Mouse (Mus musculus) neural tube, embryonic 10.5 days (tissue): ENCODE data around the gene Ercc5.

ENCODE experiments used
- DNase-seq: peaks from one replicate; pipeline ENCODE4 v3.0.0-alpha.2; 2017; ENCODE audit warnings: low spot score; ENCODE audit errors: extremely low spot score

Ercc5 gene

DNA sequence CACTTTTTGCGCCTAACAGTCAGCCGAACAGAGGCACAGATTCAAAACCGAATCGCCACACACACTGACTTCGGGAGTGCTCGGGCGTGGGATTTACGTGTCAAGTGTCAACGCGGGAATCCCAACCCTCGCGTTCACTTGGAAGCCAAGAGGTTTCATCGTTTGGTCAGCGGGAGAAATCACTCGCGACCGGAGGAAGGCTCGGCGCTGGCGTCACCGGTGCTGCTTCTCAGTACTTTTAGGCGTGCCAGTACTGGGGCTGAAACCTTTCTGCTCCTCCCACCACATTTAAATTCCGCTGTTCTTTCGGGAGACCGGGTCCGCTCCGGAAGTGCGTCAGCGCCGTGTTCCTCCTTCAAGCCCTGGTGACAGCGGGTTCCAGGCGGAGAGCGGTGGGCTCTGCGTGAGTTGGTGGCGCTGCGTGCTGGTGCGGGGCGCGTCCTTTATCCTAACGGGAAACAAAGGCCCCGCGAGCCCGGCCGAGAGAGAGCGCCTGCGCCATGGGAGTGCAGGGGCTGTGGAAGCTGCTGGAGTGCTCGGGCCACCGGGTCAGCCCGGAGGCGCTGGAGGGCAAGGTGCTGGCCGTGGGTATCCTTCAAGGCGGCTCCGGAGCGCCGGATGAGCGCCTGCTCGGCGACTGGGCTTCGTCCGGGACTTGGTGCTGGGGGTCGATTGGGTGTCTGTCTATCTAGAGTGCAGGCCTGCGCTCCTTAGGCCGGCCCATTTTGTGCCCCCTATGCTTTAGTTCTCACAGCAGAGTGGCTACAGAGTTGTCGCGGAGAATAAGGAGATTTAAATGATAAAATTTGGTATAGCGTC lies at the start of gene Ercc5:
TSS of gene Ercc5 (plus strand) at position 182 of the 819 bp plus-strand sequence.
- peak; percentile 92 for DNase-seq

DNA sequence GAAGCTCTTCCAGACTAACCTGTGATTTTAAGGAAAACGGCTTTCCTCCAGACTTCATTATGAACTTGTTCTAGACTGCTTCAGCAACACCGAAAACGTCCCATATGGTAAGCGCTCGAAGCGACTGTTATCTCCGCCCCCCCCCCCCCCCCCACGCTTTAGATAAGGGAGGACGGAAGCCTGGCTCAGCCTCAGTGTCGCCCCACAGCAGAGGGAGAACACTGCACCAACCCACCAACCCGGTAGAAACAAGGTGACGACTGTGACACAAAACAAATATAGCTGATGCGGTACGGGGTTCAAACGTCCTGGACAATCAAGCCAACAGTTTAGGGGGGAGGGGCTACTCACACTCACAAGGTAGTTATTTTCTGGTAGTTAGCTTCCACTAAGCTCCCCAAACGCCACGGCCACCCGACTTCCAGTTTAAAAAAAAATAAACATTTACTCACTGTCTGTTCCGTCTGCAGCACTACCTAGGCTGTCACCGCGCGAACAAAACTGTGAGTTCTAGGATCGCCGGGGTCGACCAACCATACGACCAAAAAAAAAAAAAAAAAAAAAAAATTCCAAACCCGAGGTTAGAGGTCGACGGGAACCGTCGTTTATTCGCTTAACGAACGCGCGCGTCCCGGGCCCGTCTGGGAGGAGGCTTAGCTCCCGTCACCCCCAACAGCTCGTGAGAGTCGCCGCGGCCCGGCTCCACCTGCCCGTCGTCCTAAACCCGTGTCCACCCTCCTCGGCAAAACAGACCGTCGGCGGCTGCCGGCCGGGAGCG lies 45.9 kb upstream of the Ercc5 start:
- DNase-seq, result peak; percentile 56

DNA sequence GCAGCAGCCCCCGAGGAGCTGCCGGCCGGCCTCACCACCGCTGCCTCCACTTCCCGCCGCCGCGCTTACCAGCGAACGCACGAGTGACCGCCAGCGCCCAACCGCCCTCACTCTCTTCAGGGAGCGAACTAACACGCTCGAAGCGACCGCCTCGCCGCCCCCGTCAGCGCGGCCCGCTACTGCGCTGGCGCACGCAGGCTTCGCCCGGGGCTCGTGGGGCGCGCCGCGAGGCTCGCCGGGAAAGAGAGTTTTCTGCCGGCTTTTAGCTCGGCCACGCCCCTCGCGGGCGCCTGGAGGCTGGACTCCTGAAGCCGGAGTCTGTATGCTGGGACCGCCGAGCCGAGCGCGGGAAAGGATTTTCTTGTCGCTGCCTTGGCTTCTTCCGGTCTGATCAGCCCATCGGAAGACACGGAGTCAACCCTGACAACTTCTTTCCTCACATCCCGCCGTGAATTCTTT lies 45.3 kb upstream of the Ercc5 start, which contains the start of gene Tex30:
TSS of gene Tex30 (minus strand) at position 183 of the 459 bp plus-strand sequence.
- peak; percentile 94 for DNase-seq

- DNase-seq, result peak; percentile 30
Observed at GRCm38 (mm10) chr1:44102939-44103338, 44.6 kb upstream of the Ercc5 start.

- no peak for DNase-seq
Observed at GRCm38 (mm10) chr1:44117571-44117970, 30.0 kb upstream of the Ercc5 start.

DNA sequence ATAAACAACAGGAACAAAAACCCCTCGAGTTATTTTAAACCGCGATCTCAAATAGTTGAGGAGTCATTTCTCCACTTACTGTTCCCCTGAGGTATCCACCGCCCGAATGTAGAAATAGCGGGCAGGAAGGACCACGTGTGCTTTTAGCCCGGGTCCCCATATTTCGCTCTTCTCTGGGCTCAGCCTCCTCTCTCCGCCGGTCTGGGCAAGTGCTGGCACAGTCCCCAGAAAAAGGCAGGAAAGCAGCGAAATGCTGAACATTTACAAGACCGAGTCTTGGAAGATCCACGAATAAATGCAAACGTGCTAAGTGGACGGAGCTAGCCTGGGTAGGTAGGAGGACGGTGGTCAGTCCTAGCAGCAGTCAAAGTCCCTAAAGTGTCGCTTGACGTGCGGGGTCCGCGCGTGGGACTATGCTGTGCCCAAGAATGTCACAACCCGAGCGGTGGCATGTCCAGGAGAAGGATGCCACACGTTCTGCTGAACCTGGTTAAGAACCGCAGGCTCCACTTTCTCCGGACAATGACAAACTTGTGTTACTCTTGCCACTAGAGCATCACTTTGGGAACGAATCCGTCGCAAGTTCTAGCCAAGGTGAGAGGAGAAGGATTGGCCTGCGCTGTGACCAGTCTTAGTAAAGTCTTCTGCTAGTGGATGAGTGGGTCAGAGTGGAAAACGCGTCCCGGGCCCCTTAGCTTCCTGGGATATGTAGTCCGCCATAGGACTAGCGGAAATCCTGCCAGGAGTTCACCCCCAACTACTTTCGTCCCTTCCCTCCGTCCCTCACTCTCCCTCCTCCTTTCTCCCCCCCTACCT lies 29.1 kb upstream of the Ercc5 start, which contains the start of the genes Kdelc1 and Bivm:
TSS of gene Kdelc1 (minus strand) at position 570 of the 816 bp plus-strand sequence.
TSS of gene Bivm (plus strand) at position 719 of the 816 bp plus-strand sequence.
- DNase-seq, result peak; percentile 84

GRCm38 (mm10) chr1:44119201-44120073 lies 28.1 kb upstream of the Ercc5 start:
- peak; percentile 86 for DNase-seq

- no peak for DNase-seq
Observed at GRCm38 (mm10) chr1:44120074-44120406, 27.5 kb upstream of the Ercc5 start.

DNA sequence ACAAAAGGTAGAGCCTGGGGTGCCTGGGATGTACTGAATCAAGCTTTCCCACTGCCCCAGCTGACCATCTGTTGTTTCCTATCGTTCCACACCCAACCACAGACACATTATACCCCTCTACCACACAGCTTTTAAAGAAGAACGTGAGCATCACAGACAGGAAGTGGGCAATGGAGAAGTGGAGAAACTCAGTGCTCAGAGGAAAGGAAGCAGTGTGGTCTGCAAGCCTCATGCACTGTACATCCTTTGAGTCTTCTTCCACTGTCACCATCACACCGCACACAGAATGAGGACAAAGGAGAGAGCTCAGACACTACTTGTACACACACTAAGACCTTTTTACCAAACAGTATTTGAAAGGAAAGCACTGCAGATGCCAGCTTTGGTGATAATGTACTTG lies 25.3 kb upstream of the Ercc5 start:
- no peak for DNase-seq

DNA sequence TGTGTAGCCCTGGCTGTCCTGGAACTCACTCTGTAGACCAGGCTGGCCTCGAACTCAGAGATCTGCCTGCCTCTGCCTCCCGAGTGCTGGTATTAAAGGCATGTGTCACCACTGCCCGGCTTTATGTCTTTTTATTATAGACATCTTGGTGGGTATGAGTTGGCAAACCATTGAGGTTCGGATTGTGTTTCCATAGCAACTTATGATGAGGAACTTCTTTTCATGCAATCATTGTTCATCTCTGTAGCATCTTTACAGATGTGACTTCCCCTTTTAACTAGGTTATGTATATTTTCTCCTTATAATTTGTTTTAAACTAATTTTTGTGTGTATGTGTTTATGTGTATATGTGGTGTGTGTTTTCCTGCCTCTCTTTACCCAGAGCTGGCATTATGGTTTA lies 22.0 kb upstream of the Ercc5 start:
- no peak for DNase-seq

GRCm38 (mm10) chr1:44129929-44130581 lies 17.5 kb upstream of the Ercc5 start:
- DNase-seq, result no peak

DNA sequence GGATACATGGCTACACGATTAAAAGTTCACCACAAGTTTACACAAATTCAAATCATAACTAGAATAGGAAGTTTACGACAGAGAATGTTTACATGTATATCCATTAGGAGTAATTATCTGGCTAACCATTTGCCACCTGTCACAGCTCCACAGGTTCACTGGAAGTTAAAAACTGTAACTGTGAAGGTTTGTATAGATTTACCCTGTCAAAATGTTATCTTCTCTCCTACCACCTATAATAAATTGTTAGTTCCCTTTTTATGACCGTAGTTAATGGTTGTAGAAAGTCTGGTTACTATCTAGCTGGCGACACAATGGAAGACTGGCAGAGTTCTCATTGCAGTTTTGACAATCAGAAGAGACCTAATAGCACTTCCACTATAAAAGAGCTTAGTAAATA lies 7.3 kb upstream of the Ercc5 start:
- DNase-seq, result no peak

DNA sequence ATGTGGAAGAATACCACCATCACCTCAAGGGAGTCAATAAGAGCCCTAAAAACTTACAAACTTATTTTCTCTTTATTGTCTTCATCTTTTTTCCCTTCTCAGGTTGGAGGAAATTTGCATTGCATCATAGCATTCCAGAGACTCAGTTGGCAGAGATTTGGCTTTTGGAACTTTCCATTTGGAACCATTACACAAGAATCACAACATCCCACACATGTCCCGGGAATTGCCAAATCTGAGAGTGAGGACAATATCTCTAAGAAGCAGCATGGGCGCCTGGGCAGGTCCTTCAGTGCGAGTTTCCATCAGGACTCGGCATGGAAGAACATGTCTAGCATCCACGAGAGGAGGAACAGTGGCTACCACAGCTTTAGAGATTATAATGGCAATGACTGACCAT lies 4.8 kb upstream of the Ercc5 start:
- DNase-seq, result no peak

GRCm38 (mm10) chr1:44148706-44149105 lies 1.2 kb downstream of the Ercc5 start:
- DNase-seq, result no peak

DNA sequence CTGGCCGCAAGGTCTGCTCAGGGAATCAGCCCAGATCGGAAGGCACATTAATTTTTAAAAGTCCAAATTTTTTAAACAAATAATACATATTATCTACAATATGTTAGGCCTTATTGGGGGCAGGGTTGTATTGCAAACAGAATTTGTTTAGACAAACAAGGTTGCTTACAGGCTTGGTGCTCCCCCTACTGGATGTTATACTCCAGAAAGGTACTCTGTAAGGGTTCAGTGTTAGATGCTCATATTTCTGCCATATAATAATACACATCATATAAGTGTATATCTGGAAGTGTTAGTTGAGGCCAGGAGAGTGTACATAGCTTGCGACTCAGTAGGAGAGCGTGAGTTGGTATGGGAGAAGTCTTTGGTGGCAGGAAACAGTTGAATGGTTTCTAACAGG lies 7.7 kb downstream of the Ercc5 start:
- DNase-seq, result no peak

DNA sequence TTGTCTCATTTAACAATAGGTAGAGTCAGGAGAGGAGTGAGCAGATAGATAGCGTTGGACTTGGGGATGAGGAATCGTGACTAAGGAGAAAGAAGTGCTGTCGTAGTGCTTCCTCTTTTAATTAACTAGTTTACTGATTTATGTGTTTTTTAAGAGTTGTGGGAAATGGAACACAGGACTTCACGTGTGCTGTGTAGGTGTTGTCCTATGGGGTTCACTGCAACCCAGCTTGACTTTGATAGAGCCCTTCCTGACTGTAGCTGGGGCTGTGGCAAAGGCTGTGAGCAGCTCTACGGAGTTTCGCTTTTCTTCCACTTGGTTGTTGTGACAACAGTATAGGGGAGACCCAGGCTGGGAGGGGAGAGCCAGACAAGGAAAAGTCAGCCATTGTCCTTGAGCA lies 10.8 kb downstream of the Ercc5 start:
- no peak for DNase-seq

DNA sequence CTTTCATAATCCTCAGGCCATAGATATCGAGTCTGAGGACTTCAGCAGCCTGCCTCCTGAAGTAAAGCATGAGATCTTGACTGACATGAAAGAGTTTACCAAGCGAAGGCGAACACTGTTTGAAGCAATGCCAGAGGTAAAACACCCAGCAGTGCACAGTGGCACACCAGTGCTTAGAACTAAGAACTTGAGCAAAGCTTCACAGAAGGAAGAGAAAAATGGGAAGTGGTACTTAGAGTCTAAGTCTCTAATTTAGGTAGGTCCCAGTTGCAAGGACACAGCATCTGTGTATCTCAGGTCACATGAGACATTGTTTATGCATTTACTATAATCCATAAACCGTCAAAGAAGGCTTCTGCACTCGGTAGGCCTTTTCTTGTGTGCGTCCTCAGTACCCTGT lies 14.3 kb downstream of the Ercc5 start:
- no peak for DNase-seq

GRCm38 (mm10) chr1:44162389-44162788 lies 14.8 kb downstream of the Ercc5 start:
- no peak for DNase-seq

- DNase-seq, result no peak
Observed at GRCm38 (mm10) chr1:44167859-44168383, 20.4 kb downstream of the Ercc5 start.

- DNase-seq, result no peak
Observed at GRCm38 (mm10) chr1:44172656-44173055, 25.1 kb downstream of the Ercc5 start.
